Mouse (Mus musculus): ENCODE measurements around the gene Olfr945. TPM values are rescaled to one million over a fixed set of nuclear protein-coding genes. Genes with fewer than 3 reads are reported as not detected.

Gene Olfr945
- polyA plus RNA-seq (2015; fragmentation: Nextera tagmentation; extraction: Ambion mirVana) = not detected in 2 replicates

DNA sequence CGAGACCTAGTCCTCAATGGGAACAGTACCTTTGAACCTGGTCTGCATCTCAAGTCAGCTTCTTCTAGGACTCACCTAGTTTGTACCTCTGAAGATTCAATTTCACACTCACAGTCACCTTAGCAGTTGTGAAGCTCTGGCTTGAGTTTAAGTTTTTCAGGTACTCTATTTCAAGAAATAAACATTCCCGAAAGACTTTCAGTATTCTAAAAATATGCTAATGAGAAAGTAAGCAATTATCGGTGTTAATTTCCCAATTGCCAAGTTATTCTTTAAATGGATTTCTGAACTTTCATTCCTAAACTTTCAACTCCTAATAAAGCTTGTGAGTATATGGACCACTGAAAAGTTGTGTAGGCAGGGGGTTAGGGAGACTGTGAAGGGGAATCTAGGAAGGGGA, at the start of gene Olfr945:
Gene Olfr945 (minus strand): TSS at position 101 of the 400 bp plus-strand sequence.
- no peak for ATAC-seq
- 89% methylated on average over 3 of the region's 3 CpGs for WGBS
- H3K9ac ChIP-seq (ENCODE audit: low read depth, low read length) = no peak within 1 kb of the TSS
- no peaks in the 10 kb centered on the region for H3K36me3 ChIP-seq (ENCODE audit: control insufficient read depth, insufficient read depth, low read length)
- no peaks in the 10 kb centered on the region for H3K9me3 ChIP-seq (replicated peaks; ENCODE audit: control insufficient read depth, low read length, poor library complexity, severe bottlenecking)
- H3K4me1 ChIP-seq (ENCODE audit: control insufficient read depth, insufficient read depth, low read length) = no peaks in the 10 kb centered on the region
- no peak within 1 kb of the TSS for H3K27ac ChIP-seq (ENCODE audit: low read length)
- no peak within 1 kb of the TSS for H3K4me3 ChIP-seq (ENCODE audit: low read depth, low read length)
- H3K4me2 ChIP-seq (ENCODE audit: low read length) = no peak within 1 kb of the TSS
- no peaks in the 10 kb centered on the region for H3K27me3 ChIP-seq (ENCODE audit: control insufficient read depth, insufficient read depth, low read depth, low read length)

DNA sequence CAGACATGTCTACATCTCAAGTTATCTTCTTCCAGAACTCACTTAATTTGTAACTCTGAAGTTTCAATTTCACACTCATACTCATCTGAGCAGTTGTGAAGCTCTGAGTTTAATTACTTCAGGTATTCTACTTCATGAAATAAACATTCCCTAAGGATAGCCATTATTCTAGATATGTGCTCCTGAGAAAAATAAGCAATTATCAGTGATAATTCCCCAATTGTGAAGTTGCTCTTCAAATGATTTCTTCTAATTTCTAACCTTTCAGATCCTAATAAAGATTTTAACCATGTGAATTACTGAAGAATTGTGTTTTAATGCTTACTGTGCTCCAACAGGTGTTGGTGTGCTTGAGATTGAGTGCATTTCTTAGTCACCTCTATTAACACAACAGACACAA, 49.3 kb upstream of the Olfr945 start, which contains the start of gene Olfr948:
Gene Olfr948 (minus strand): TSS at position 101 of the 400 bp plus-strand sequence.
- no peak within 1 kb of the TSS for H3K4me2 ChIP-seq (ENCODE audit: low read length)
- H3K9ac ChIP-seq (ENCODE audit: low read depth, low read length) = no peak within 1 kb of the TSS
- no peak within 1 kb of the TSS for H3K27ac ChIP-seq (ENCODE audit: low read length)
- H3K27me3 ChIP-seq (ENCODE audit: control insufficient read depth, insufficient read depth, low read depth, low read length) = no peaks in the 10 kb centered on the region
- H3K4me3 ChIP-seq (ENCODE audit: low read depth, low read length) = no peak within 1 kb of the TSS
- no peaks in the 10 kb centered on the region for H3K36me3 ChIP-seq (ENCODE audit: control insufficient read depth, insufficient read depth, low read length)
- no peaks in the 10 kb centered on the region for H3K9me3 ChIP-seq (replicated peaks; ENCODE audit: control insufficient read depth, low read length, poor library complexity, severe bottlenecking)
- no peaks in the 10 kb centered on the region for H3K4me1 ChIP-seq (ENCODE audit: control insufficient read depth, insufficient read depth, low read length)
- no peak for ATAC-seq

DNA sequence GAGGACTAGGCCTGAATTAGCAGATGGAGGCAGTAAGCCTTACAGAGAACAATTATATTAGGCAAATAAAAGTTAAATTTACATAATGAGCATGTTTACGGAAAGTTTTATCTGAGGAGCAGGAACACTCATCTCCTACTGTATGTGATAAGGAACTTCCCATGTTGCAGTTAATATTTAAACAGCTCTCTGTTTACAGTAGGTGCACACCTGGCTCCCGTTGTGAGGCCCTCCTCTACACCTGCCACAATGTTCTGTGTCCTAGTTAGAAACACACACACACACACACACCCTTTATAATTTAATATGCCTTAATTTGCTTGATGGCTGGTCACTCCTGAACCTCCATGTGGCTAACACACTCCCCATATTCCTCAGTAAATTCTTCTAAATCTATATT, 10.5 kb upstream of the Olfr945 start:
- WGBS = 77% methylated on average over 2 of the region's 2 CpGs
- Histone ChIP-seq H3K9me3 (replicated peaks; ENCODE audit: control insufficient read depth, low read length, poor library complexity, severe bottlenecking) (no peaks in the 10 kb centered on the region), H3K27ac (ENCODE audit: low read length) (no peak overlapping the region), H3K4me2 (ENCODE audit: low read length) (no peak overlapping the region), H3K4me1 (ENCODE audit: control insufficient read depth, insufficient read depth, low read length) (no peaks in the 10 kb centered on the region), H3K27me3 (ENCODE audit: control insufficient read depth, insufficient read depth, low read depth, low read length) (no peaks in the 10 kb centered on the region), H3K36me3 (ENCODE audit: control insufficient read depth, insufficient read depth, low read length) (no peaks in the 10 kb centered on the region), H3K9ac (ENCODE audit: low read depth, low read length) (no peak overlapping the region), H3K4me3 (ENCODE audit: low read depth, low read length) (no peak overlapping the region)
- no peak for ATAC-seq

DNA sequence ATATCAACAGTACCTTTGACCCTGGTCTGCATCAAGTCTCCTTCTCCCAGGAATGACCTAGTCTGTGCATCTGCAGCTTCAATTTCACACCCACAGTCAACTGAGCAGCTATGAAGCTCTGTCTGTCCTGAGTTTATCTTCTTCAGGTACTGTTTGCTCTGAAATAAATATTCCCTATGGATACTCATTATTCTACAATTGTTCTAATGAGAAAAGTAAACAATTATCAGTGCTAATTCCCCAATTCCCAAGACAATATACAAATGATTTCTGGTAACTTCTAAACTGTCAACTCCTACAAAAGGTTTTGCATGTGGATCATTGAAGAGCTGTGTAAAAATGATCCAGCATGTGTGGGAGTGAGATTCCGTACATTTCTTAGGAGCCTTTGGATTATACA, 26.7 kb downstream of the Olfr945 start, which contains the start of gene Olfr1537:
Gene Olfr1537 (minus strand): TSS at position 101 of the 400 bp plus-strand sequence.
- Histone ChIP-seq H3K27me3 (ENCODE audit: control insufficient read depth, insufficient read depth, low read depth, low read length) (no peaks in the 10 kb centered on the region), H3K9ac (ENCODE audit: low read depth, low read length) (no peak within 1 kb of the TSS), H3K4me2 (ENCODE audit: low read length) (no peak within 1 kb of the TSS), H3K4me3 (ENCODE audit: low read depth, low read length) (no peak within 1 kb of the TSS), H3K36me3 (ENCODE audit: control insufficient read depth, insufficient read depth, low read length) (no peaks in the 10 kb centered on the region), H3K27ac (ENCODE audit: low read length) (no peak within 1 kb of the TSS), H3K9me3 (replicated peaks; ENCODE audit: control insufficient read depth, low read length, poor library complexity, severe bottlenecking) (no peaks in the 10 kb centered on the region), H3K4me1 (ENCODE audit: control insufficient read depth, insufficient read depth, low read length) (no peaks in the 10 kb centered on the region)
- ATAC-seq = no peak
- WGBS = 95% methylated on average over 1 of the region's 1 CpGs

Other genes with a start within 250 kb of the Olfr945 start
- gene Olfr937, start 211.9 kb downstream of the Olfr945 start, polyA plus RNA-seq (2015; fragmentation: Nextera tagmentation; extraction: Ambion mirVana) = not detected in 2 replicates
- gene Olfr938, start 197.9 kb downstream of the Olfr945 start, polyA plus RNA-seq (2015; fragmentation: Nextera tagmentation; extraction: Ambion mirVana) = not detected in 2 replicates
- gene Olfr27, start 148.7 kb downstream of the Olfr945 start, polyA plus RNA-seq (2015; fragmentation: Nextera tagmentation; extraction: Ambion mirVana) = not detected in 2 replicates
- gene Olfr943, start 110.5 kb downstream of the Olfr945 start, polyA plus RNA-seq (2015; fragmentation: Nextera tagmentation; extraction: Ambion mirVana) = not detected in 2 replicates
- not detected in 2 replicates for gene Olfr944, start 74.9 kb downstream of the Olfr945 start, polyA plus RNA-seq (2015; fragmentation: Nextera tagmentation; extraction: Ambion mirVana)
- gene Olfr1537, start 26.8 kb downstream of the Olfr945 start, polyA plus RNA-seq (2015; fragmentation: Nextera tagmentation; extraction: Ambion mirVana) = not detected in 2 replicates
- gene Olfr948, start 49.2 kb upstream of the Olfr945 start, polyA plus RNA-seq (2015; fragmentation: Nextera tagmentation; extraction: Ambion mirVana) = not detected in 2 replicates
- not detected in 2 replicates for gene Olfr951, start 110.6 kb upstream of the Olfr945 start, polyA plus RNA-seq (2015; fragmentation: Nextera tagmentation; extraction: Ambion mirVana)
- gene Olfr952, start 150.3 kb upstream of the Olfr945 start, polyA plus RNA-seq (2015; fragmentation: Nextera tagmentation; extraction: Ambion mirVana) = not detected in 2 replicates
- gene Olfr954, start 179.9 kb upstream of the Olfr945 start, polyA plus RNA-seq (2015; fragmentation: Nextera tagmentation; extraction: Ambion mirVana) = not detected in 2 replicates
- not detected in 2 replicates for gene Olfr955, start 195.1 kb upstream of the Olfr945 start, polyA plus RNA-seq (2015; fragmentation: Nextera tagmentation; extraction: Ambion mirVana)
- not detected in 2 replicates for gene Olfr44, start 217.2 kb upstream of the Olfr945 start, polyA plus RNA-seq (2015; fragmentation: Nextera tagmentation; extraction: Ambion mirVana)
- gene Olfr957, start 239.0 kb upstream of the Olfr945 start, polyA plus RNA-seq (2015; fragmentation: Nextera tagmentation; extraction: Ambion mirVana) = not detected in 2 replicates

Measured in midbrain, embryonic 16.5 days (tissue).